Mouse (Mus musculus): Measurements from ENCODE around the gene Ttc23. TPM values are rescaled to one million over a fixed set of nuclear protein-coding genes. Genes with fewer than 3 reads are reported as not detected.

Ttc23 gene
- polyA plus RNA-seq, 1 experiment, result 14.2 TPM

DNA sequence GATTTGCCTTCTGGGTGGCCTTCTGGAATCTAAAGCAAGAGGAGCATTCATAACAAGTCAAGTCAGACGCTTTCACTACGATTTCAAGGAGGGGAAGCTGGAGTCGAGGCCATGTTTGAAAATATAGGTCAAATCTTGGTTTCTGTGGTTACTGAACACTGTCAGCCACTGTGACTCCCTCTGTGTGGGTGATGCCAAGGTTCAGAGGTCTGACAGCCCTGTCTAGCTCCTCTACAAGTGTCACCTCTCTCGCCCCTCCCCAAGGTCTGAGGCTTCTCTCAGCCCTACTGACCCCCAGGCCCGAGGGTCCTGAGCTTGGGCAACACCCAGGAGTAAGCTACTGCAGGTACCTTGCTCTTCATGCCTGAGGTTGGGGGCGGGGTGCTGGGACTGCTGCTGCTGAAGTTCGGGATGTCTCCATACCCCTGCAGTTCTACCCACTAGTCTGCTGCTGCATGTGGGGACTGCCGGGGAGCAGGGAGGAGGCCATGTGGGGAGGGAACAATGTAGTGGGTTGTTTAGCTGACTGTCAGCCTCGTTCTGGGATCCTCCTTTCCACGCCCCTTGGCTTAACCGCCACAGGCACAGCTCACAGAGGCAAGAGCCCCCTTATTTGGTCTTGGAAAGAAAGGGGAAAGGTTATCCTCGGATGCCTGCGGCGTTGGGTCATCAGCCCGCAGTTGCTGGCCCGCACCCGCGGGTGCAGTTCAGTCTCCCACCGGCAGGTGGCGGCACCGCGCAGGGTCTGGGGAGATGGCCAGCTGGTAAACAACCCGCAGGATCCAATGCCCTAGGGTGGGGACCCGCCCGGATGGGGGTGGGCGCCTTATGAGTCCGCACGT lies 156.0 kb downstream of the Ttc23 start:
- TF ChIP-seq POLR2AphosphoS2 (IDR thresholded peaks at IDR 0.05; ENCODE audit: insufficient read length, low read depth) (no peak), USF1 (IDR thresholded peaks at IDR 0.05; ENCODE audit: low read depth) (no peak), E2F4 (IDR thresholded peaks at IDR 0.05; ENCODE audit: insufficient read depth) (no peak), MAX (IDR thresholded peaks at IDR 0.05; ENCODE audit: low read depth) (no peak), CEBPB (IDR thresholded peaks at IDR 0.05; ENCODE audit: insufficient read depth, poor library complexity, severe bottlenecking) (no peak), SRF (IDR thresholded peaks at IDR 0.05; ENCODE audit: control insufficient read depth, insufficient read length, low read depth) (no peak), MYOD1 (IDR thresholded peaks at IDR 0.05; ENCODE audit: control insufficient read depth in 1 of 3, insufficient read length in 2 of 3, low read depth in 2 of 3) (no peak), TCF3 (IDR thresholded peaks at IDR 0.05; ENCODE audit: insufficient read length, low read depth) (no peak), MYOG (IDR thresholded peaks at IDR 0.05; ENCODE audit: control insufficient read depth in 1 of 3, insufficient read depth in 1 of 3, insufficient read length in 2 of 3, low read depth in 2 of 3) (no peak), REST (IDR thresholded peaks at IDR 0.05; ENCODE audit: insufficient read depth, insufficient read length) (no peak), TCF12 (IDR thresholded peaks at IDR 0.05; ENCODE audit: insufficient read depth, poor library complexity, severe bottlenecking) (no peak), POLR2A (IDR thresholded peaks at IDR 0.05; ENCODE audit: insufficient read length, low read depth) (no peak)
- Histone ChIP-seq H3K4me2 (ENCODE audit: low read depth) (no peak overlapping the region), H3K4me3 (no peak overlapping the region), H3K27me3 (ENCODE audit: control insufficient read depth, insufficient read depth, insufficient read length) (peaks cover 22% of the 10 kb centered on the region), H3K36me3 (ENCODE audit: control insufficient read depth, insufficient read depth) (no peaks in the 10 kb centered on the region), H3ac (ENCODE audit: control insufficient read depth, insufficient read length) (no peak overlapping the region), H3K79me2 (ENCODE audit: control insufficient read depth, insufficient read depth) (no peaks in the 10 kb centered on the region)

DNA sequence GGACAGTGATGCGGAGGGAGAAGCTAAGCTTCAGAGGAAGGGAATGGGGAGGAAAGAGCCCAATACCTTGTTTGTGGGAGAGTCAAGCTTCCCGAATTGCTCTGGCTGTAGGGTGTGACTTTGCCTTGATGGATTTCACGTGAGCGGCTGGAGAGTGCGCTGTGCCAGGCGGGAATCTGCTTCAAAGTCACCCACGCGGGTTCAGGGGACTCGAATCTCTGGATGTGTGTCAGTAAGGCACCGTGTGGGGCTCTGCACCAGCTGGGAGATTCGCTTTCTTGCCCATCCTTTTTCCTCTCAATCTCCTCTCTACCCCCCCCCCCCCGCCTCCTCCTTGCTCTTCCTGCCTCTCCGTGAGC lies 156.6 kb downstream of the Ttc23 start:
- Histone ChIP-seq H3K79me2 (ENCODE audit: control insufficient read depth, insufficient read depth) (no peaks in the 10 kb centered on the region), H3K36me3 (ENCODE audit: control insufficient read depth, insufficient read depth) (no peaks in the 10 kb centered on the region), H3K4me2 (ENCODE audit: low read depth) (no peak overlapping the region), H3K27me3 (ENCODE audit: control insufficient read depth, insufficient read depth, insufficient read length) (peaks cover 26% of the 10 kb centered on the region), H3K4me3 (no peak overlapping the region), H3ac (ENCODE audit: control insufficient read depth, insufficient read length) (no peak overlapping the region)
- TF ChIP-seq CEBPB (IDR thresholded peaks at IDR 0.05; ENCODE audit: insufficient read depth, poor library complexity, severe bottlenecking), result no peak
- no peak for TF ChIP-seq USF1 (IDR thresholded peaks at IDR 0.05; ENCODE audit: low read depth)
- TF ChIP-seq MYOD1 (IDR thresholded peaks at IDR 0.05; ENCODE audit: control insufficient read depth in 1 of 3, insufficient read length in 2 of 3, low read depth in 2 of 3), result no peak
- TF ChIP-seq E2F4 (IDR thresholded peaks at IDR 0.05; ENCODE audit: insufficient read depth), result no peak
- no peak for TF ChIP-seq REST (IDR thresholded peaks at IDR 0.05; ENCODE audit: insufficient read depth, insufficient read length)
- TF ChIP-seq SRF (IDR thresholded peaks at IDR 0.05; ENCODE audit: control insufficient read depth, insufficient read length, low read depth), result no peak
- TF ChIP-seq TCF3 (IDR thresholded peaks at IDR 0.05; ENCODE audit: insufficient read length, low read depth), result no peak
- no peak for TF ChIP-seq TCF12 (IDR thresholded peaks at IDR 0.05; ENCODE audit: insufficient read depth, poor library complexity, severe bottlenecking)
- TF ChIP-seq POLR2A (IDR thresholded peaks at IDR 0.05; ENCODE audit: insufficient read length, low read depth), result no peak
- TF ChIP-seq POLR2AphosphoS2 (IDR thresholded peaks at IDR 0.05; ENCODE audit: insufficient read length, low read depth), result no peak
- TF ChIP-seq MYOG (IDR thresholded peaks at IDR 0.05; ENCODE audit: control insufficient read depth in 1 of 3, insufficient read depth in 1 of 3, insufficient read length in 2 of 3, low read depth in 2 of 3), result no peak
- no peak for TF ChIP-seq MAX (IDR thresholded peaks at IDR 0.05; ENCODE audit: low read depth)

Other genes with a start within 250 kb of the Ttc23 start
- 24.2 TPM for gene Lrrc28, start 2.1 kb upstream of the Ttc23 start, polyA plus RNA-seq (2012; fragmentation: generic; extraction: Trizol)
- gene Synm, start 112.3 kb downstream of the Ttc23 start, polyA plus RNA-seq (2012; fragmentation: generic; extraction: Trizol), result 0.46 TPM

Measured in myocyte (in vitro differentiated cells).